In genomic region chr5:36955366-36955765, GRCm38 (mm10) we compare ENCODE assay signal across 8 mouse cellular contexts. TPM values are rescaled to one million over a fixed set of nuclear protein-coding genes. Genes with fewer than 3 reads are reported as not detected.
A peak's percentile ranks its signal among the peaks of the same experiment; 100 is the strongest.
DNase-seq lines count a peak whose midpoint lies in the region; ATAC-seq and TF ChIP-seq lines count a peak whose summit lies in the region.

No protein-coding gene starts in this region.

- TF ChIP-seq CTCF in small intestine, adult 2 months (IDR thresholded peaks at IDR 0.05; ENCODE audit: extremely low read depth, insufficient read length, insufficient replicate concordance, low read depth, low read length) = peak; percentile 61; the same call in 1 of the 2 replicates

- no peak overlapping the region for H3K9ac ChIP-seq in liver, embryonic 11.5 days (ENCODE audit: low read depth, low read length)
- no peak overlapping the region for H3K9ac ChIP-seq in embryonic facial prominence, embryonic 13.5 days

- peak; percentile 45 to 63 for DNase-seq in cerebellum, adult 18-20 months
- DNase-seq in liver (peak; percentile 12), NIH3T3 (ENCODE audit: low read depth) (peak; percentile 64)
- DNase-seq in liver, embryonic 11.5 days (ENCODE audit: low spot score) = no peak
- no peak for DNase-seq in layer of hippocampus, adult 9-11 months

- no peak for ATAC-seq in cerebellum, adult (ENCODE audit: insufficient number of reproducible peaks, low FRiP score, low TSS enrichment)
- no peak for ATAC-seq in liver, embryonic 11.5 days (replicated peaks; ENCODE audit: low FRiP score)
- ATAC-seq in embryonic facial prominence, embryonic 13.5 days (ENCODE audit: insufficient number of reproducible peaks, insufficient read depth, low FRiP score, low TSS enrichment, low read depth) = 0 out of 2 replicates have a peak, but pooled peaks have one; percentile 39

- no peaks in the 10 kb centered on the region for H3K36me3 ChIP-seq in liver, embryonic 11.5 days (ENCODE audit: control insufficient read depth, insufficient read depth, low read length)
- no peaks in the 10 kb centered on the region for H3K36me3 ChIP-seq in embryonic facial prominence, embryonic 13.5 days
- H3K36me3 ChIP-seq in small intestine, adult 2 months (ENCODE audit: control insufficient read depth, insufficient read depth, low read length) = no peaks in the 10 kb centered on the region

- H3K27me3 ChIP-seq in liver, embryonic 11.5 days (replicated peaks; ENCODE audit: control insufficient read depth, insufficient read depth, low read length) = no peaks in the 10 kb centered on the region
- no peaks in the 10 kb centered on the region for H3K27me3 ChIP-seq in embryonic facial prominence, embryonic 13.5 days
- H3K27me3 ChIP-seq in small intestine, adult 2 months (ENCODE audit: control insufficient read depth, insufficient read depth, low read length) = no peaks in the 10 kb centered on the region

- H3K27ac ChIP-seq in liver, embryonic 11.5 days (ENCODE audit: low read depth, low read length) = no peak overlapping the region
- H3K27ac ChIP-seq in embryonic facial prominence, embryonic 13.5 days = no peak overlapping the region
- H3K27ac ChIP-seq in small intestine, adult 2 months (ENCODE audit: insufficient read depth, low read depth, low read length) = no peak overlapping the region

- H3K4me1 ChIP-seq in liver, embryonic 11.5 days (replicated peaks; ENCODE audit: control insufficient read depth, insufficient read depth, low read length) = no peaks in the 10 kb centered on the region
- H3K4me1 ChIP-seq in embryonic facial prominence, embryonic 13.5 days = no peaks in the 10 kb centered on the region
- H3K4me1 ChIP-seq in small intestine, adult 2 months (ENCODE audit: control insufficient read depth, insufficient read depth, insufficient read length, low read length) = no peaks in the 10 kb centered on the region

- no peak overlapping the region for H3K4me2 ChIP-seq in liver, embryonic 11.5 days
- no peak overlapping the region for H3K4me2 ChIP-seq in embryonic facial prominence, embryonic 13.5 days

- no peaks in the 10 kb centered on the region for H3K9me3 ChIP-seq in liver, embryonic 11.5 days (ENCODE audit: control insufficient read depth, low read length)
- no peaks in the 10 kb centered on the region for H3K9me3 ChIP-seq in embryonic facial prominence, embryonic 13.5 days

- TF ChIP-seq POLR2A in small intestine, adult 2 months (IDR thresholded peaks at IDR 0.05; ENCODE audit: low read depth, low read length) = no peak

- WGBS in liver, embryonic 11.5 days = 25% methylated on average over 4 of the region's 4 CpGs
- 9% methylated on average over 4 of the region's 4 CpGs for WGBS in embryonic facial prominence, embryonic 13.5 days
- 16% methylated on average over 4 of the region's 4 CpGs for WGBS in small intestine, adult 2 months

- no peak overlapping the region for H3K4me3 ChIP-seq in liver, embryonic 11.5 days (ENCODE audit: low read depth, low read length)
- no peak overlapping the region for H3K4me3 ChIP-seq in embryonic facial prominence, embryonic 13.5 days
- no peak overlapping the region for H3K4me3 ChIP-seq in small intestine, adult 2 months (ENCODE audit: low read depth, low read length)

RNA-seq across cellular contexts. Expression of gene Wfs1, which starts 33.6 kb away (rescaled TPM):
- polyA plus RNA-seq in liver, embryonic 11.5 days (2014; fragmentation: Nextera tagmentation; extraction: Ambion mirVana) = 3.4 and 3.8 TPM in 2 replicates
- polyA plus RNA-seq in embryonic facial prominence, embryonic 13.5 days (2015; fragmentation: Nextera tagmentation; extraction: Ambion mirVana) = 7.9 and 9.2 TPM in 2 replicates
- 16.7 and 23.5 TPM in 2 replicates for polyA plus RNA-seq in small intestine, adult 2 months (2012; rRNA removed)

Comparison
In these comparisons a context has a peak if more than half of its experiments do, and no peak if none do; other contexts are left out.
1. DNase-seq: peak in cerebellum, adult 18-20 months (2 of 2), liver (single experiment) and NIH3T3 (single experiment); none in liver, embryonic 11.5 days (single experiment) and layer of hippocampus, adult 9-11 months (single experiment).